Mouse (Mus musculus): ENCODE measurements at regions not wholly inside any gene's neighbourhood (a gene's known extent, or its start where the extent isn't known, plus 50 kb on each side); places are given as distances from the start of the nearest gene placed in this dataset.

GRCm38 (mm10) chr13:52702201-52702611 lies 119.2 kb downstream of the Syk start:
- DNase-seq (ENCODE audit: low spot score) = no peak

- DNase-seq (ENCODE audit: low spot score) = no peak
Observed at GRCm38 (mm10) chr13:52703401-52704164, 120.6 kb downstream of the Syk start.

GRCm38 (mm10) chr13:52704673-52705072 lies 121.7 kb downstream of the Syk start:
- DNase-seq (ENCODE audit: low spot score) = no peak

GRCm38 (mm10) chr13:52709580-52709979 lies 126.6 kb downstream of the Syk start:
- DNase-seq (ENCODE audit: low spot score) = no peak

DNA sequence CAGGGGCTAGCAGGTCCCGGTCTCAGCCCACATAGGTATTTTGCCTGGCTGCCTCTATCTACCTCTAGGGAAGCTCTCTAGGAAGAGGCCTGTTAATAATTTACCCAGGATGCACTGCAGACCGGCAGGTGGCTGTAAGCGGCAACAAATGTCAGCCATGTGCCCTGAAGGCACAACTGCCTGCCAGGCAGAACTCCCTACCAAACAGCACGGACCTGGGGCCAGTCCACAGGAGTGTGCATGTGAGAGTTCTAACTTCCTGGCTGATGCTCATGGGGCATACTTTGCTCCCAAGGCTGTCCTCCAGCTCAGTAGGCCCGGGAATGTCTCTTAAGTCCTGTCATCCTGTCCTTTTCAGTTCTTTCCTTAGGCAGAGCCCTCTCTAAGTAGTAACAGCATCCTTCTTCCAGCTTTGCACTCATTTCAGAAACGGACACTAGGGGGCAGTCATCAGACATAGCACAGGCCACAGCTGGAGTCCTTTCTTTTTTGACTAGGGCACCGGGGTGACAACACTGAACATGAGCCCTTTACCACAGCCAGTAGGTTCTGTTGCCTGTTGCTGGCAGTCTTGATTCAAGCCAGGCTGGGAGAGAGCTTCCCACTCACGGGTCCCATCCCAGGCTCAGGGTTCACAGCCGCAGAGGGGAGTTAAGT lies 128.9 kb downstream of the Syk start:
- peak; percentile 86 for DNase-seq (ENCODE audit: low spot score)

- DNase-seq (ENCODE audit: low spot score) = no peak
Observed at GRCm38 (mm10) chr13:52721463-52721862, 138.5 kb downstream of the Syk start.

DNA sequence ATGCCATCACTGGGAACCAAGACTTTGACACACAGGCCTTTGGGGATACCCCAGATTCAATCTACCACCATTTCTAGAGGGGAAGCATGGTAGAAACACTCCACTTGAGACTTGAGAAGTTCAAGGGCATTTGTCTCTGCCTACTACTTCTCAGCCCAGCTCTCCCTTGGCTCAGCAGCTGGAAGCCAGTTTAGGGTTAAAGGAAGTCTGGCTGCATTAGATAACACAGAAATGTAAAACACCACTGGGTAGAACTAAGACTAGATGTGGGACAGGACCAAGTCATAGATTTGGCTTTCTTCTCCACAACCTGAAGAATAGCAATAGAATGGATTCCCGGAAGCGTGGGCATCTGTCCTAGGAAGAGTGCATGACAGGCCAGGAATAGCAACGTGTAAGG lies 139.7 kb downstream of the Syk start:
- DNase-seq (ENCODE audit: low spot score) = no peak

DNA sequence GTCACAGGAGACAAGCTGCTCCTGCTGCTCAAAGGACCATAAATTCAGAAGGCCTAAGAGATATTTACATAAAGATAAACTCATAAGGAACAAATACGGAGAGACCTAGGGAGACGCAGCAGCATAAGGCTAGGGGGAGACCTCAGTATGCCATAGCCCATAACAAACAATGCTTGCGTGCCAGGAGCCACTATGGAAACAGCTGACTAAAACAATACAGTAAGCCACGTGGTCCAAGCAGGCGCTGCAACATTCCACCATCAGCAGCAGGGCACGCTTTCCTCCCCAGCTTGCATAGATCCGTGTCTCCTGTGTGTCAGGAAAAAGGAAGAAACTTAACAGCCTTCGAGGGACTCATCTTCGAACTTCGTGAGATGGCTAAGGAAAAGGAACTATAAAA lies 143.1 kb downstream of the Syk start:
- DNase-seq (ENCODE audit: low spot score) = no peak

GRCm38 (mm10) chr13:52726525-52726924 lies 143.6 kb downstream of the Syk start:
- DNase-seq (ENCODE audit: low spot score) = no peak

- DNase-seq (ENCODE audit: low spot score) = no peak
Observed at GRCm38 (mm10) chr13:52735453-52735933, 152.5 kb downstream of the Syk start.

DNA sequence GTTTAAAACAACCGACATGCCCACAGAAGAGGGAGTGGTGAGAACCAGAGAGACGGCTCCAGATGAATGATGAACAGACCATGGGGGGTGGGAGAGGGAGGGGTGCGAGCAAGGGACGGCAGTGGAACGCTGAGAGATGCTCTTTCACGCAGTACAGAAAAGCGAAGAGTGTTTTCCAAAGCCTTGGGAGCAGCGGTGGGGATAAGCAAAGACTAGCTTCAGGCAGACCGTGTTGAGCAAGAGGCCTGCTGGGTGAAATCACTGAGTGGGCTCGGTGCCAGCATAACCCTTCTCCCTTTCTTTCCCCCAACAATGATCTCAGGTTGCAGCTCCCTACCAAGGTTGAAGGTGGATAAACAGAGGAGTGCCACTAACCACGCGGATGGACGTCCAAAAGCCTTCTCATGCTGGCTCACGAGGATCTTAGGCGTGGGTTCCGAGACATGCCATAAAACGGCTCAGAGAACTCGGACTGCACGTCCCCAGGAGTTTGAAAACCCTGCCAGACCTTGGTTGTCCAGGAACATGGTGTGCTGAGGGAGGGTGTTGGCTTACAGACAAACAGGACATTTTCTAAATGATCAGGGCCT lies 153.1 kb downstream of the Syk start:
- DNase-seq (ENCODE audit: low spot score) = no peak

DNA sequence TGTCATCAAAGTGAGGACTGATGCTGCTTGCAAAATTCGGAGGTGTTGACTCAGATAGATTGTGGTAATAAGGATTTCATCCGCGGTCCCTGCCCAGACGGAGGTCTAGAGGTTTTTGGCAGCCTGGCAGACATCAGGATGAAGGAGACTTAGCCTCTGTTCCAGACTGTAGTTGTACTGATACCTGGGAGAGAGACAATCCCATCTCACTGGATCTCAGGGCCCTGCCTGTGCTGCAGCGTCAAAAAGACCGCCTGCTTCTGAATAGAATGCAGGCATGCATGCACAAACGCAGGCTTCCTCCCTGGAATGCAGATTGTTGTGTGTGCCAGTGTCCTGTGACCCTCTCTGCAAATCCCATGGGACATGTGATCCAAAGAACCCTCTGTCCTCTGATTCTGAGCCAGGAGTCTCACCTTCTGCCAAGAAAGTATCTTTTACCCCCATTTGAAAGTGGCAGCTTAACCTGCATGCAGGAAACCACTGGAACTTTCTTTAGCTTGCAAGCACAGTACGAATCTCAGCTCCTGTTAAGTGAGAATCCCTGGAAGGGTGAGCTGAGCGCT lies 155.2 kb downstream of the Syk start:
- DNase-seq (ENCODE audit: low spot score) = no peak

DNA sequence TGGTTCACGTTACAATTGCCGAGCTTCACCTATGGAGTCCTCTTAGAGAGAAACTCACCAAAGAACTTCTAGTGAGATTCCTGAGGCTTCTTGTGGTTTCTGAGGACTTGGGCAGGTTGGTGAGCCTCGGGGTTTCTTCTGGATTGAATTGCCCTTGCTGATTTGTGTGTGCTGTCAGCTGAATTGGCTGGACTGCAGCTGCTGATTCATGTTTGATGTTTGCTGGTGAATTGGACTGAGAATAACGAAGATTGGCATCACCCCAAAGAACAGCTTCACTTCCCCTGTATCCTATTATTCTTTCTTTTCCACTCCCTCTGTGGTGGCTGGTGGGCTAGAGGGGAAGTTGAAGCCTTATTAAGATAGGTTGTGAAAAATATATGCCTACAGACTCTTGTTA lies 158.4 kb downstream of the Syk start:
- no peak for DNase-seq (ENCODE audit: low spot score)

- DNase-seq (ENCODE audit: low spot score) = no peak
Observed at GRCm38 (mm10) chr13:52756005-52756404, 173.0 kb downstream of the Syk start.

GRCm38 (mm10) chr13:52765508-52766181 lies 163.8 kb downstream of the Auh start:
- peak; percentile 43 for DNase-seq (ENCODE audit: low spot score)

GRCm38 (mm10) chr13:52766236-52766635 lies 163.2 kb downstream of the Auh start:
- DNase-seq (ENCODE audit: low spot score) = no peak

GRCm38 (mm10) chr13:52769956-52770355 lies 159.5 kb downstream of the Auh start:
- DNase-seq (ENCODE audit: low spot score) = no peak

GRCm38 (mm10) chr13:52771518-52771917 lies 158.0 kb downstream of the Auh start:
- DNase-seq (ENCODE audit: low spot score) = no peak

GRCm38 (mm10) chr13:52772081-52772480 lies 157.4 kb downstream of the Auh start:
- no peak for DNase-seq (ENCODE audit: low spot score)

- DNase-seq (ENCODE audit: low spot score) = no peak
Observed at GRCm38 (mm10) chr13:52777396-52778034, 152.0 kb downstream of the Auh start.

- no peak for DNase-seq (ENCODE audit: low spot score)
Observed at GRCm38 (mm10) chr13:52778848-52779247, 150.6 kb downstream of the Auh start.
